Mouse (Mus musculus): Measurements from ENCODE around the gene Aldh1a2.

DNA sequence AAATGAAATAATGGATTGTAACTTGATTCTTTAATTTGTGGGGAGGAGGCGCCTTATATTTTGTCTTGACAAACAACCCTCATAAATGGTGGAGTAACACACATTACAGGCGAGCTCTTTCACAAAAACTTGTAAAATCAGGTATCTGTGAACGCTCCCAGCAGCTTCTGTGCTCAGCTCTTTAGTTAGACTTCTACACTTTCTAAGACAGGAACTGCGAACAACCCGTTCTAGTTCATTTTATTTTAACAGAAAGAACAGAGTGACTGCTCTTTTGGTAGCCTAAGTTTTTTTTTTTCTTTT, 2.2 kb downstream of the Aldh1a2 start:
- TF ChIP-seq CTCF (IDR thresholded peaks at IDR 0.05; ENCODE audit: extremely low read depth, insufficient read depth, insufficient read length, insufficient replicate concordance) (no peak), POLR2A (IDR thresholded peaks at IDR 0.05; ENCODE audit: low read depth, low read length) (no peak)
